Mouse (Mus musculus) kidney, adult 18-20 months (tissue): Measurements from ENCODE around the gene Snx10.

Experiments used
- DNase-seq: peaks from one replicate; pipeline ENCODE4 v3.0.0; 2021

Gene Snx10

GRCm38 (mm10) chr6:51591844-51592243, 68.1 kb downstream of the Snx10 start:
- no peak for DNase-seq

GRCm38 (mm10) chr6:51592356-51593115, 68.8 kb downstream of the Snx10 start:
- DNase-seq, result peak; percentile 85

DNA sequence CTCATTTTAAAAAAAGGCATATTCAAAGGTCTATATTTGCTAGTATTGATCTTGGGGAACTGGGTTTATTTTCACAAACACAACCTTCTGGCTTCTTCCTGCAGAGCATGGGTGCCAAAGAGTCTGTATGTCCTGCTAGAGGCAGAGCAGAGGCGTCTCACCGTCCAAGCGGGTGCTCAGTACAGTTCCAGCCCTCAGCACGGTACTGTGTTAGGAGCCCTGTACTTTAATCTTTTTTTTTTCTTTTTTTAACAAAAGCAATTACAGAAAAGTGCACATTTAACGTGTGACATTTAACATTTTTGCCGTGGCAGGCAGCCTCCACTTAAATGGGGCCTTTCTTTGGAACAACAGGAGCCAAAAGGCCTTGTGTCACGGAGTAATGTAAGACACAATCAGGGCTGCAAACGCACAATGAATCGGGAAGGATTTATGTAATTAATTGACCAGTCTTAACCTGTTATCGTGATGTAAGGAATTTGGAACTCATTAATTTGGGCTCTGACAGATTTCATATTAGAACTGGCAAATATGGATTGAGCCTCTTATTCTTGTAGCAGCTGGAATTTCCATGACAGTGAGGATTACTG, 69.8 kb downstream of the Snx10 start:
- DNase-seq, result no peak

- DNase-seq, result no peak
These were observed 70.8 kb downstream of the Snx10 start for GRCm38 (mm10) chr6:51594516-51594915.

DNA sequence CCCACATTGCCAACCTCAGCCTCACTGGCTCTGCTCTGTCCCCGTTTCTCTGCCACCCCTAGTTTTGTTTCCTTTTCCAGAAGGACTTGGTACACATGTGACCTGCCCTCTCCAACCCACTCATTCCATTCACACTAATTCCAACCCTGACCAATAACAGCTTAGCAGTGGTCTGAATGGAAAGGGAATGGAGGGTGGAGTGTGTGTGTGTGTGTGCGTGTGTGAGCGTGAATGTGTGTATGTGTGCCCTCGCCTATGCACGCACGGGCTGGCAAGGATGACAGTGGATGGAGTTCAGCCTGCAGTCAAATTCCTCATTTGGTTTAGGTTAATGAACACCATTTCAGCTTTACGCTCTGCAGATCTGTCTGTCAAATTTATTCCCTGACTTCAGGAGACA, 74.4 kb downstream of the Snx10 start:
- DNase-seq, result no peak

- DNase-seq, result no peak
These were observed 76.7 kb downstream of the Snx10 start for GRCm38 (mm10) chr6:51600412-51600811.

- no peak for DNase-seq
These were observed 78.6 kb downstream of the Snx10 start for GRCm38 (mm10) chr6:51602341-51602740.

GRCm38 (mm10) chr6:51603691-51604090, 80.0 kb downstream of the Snx10 start:
- no peak for DNase-seq

- DNase-seq, result no peak
These were observed 82.5 kb downstream of the Snx10 start for GRCm38 (mm10) chr6:51606245-51606644.

GRCm38 (mm10) chr6:51606803-51607202, 83.1 kb downstream of the Snx10 start:
- DNase-seq, result no peak

DNA sequence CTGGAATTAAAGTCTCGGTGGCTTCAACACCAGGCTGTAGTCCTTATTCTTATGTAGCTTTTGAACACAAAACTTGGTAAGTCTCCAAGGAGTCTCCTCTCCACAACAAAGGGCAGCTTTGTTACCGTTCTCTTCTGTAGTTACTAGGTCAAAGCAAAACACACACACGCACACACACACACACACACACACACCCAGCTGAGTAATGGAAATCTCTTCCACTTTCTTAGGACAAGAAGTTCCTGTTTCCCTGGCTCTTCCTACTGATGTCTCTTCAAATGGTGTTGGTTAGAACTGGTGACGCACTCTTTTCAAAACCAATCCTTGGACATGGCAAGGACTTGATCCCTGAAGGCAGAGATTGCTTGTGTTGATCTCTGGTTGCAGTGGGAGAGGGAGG, 87.9 kb downstream of the Snx10 start:
- no peak for DNase-seq

DNA sequence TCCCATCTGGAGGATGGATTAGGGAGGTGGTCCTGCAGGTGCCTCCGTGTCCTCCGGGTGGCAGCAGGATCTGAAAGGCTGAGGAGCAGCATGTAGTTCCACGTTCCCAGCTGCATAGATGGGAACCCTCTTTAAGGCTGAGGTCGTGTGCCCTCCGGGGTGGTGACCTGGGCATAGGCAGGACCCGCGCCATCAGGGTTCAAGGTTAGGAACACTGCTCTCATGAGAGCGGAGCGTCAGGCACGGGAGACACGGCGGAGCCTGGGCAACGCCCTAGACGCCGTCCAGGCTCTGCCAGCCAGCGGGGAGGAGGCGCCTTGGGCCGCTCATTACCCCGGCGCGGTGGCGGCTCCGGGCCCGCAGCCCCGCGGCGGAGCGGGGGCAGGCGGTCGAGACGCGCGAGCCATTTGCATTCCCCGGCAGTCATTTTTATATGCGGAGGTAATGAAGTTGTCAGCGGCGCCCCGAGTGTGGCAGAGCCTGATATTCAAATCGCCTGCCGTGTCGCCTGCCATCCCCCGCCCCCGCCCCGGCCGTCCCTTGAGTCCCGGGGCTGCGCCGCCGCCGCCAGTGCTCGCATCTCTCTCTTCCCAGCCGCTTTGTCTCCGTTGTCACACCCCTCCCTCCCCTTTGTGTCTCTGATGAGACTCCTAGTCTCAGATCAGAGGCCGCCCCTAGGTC, 88.8 kb downstream of the Snx10 start:
- DNase-seq, result peak; percentile 61

DNA sequence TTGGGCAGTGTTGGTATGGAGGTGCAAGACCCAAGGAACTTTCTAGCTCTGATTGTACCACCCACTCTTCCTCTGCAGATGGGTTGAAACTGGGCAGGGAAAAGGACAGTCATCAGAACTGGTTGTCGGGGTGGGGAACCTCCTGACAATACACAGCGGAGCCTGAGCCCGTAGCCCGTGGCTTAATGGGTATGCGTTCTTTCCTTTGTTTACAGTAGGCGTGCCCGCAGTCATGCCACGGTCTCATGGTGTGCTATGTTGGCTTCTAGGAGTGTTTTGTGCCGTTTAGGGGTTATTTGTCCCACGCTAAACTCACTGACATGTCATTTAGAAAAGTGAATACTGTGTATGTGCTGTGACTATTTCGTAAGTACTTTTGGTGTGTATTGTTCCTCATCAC, 90.0 kb downstream of the Snx10 start:
- DNase-seq, result no peak

DNA sequence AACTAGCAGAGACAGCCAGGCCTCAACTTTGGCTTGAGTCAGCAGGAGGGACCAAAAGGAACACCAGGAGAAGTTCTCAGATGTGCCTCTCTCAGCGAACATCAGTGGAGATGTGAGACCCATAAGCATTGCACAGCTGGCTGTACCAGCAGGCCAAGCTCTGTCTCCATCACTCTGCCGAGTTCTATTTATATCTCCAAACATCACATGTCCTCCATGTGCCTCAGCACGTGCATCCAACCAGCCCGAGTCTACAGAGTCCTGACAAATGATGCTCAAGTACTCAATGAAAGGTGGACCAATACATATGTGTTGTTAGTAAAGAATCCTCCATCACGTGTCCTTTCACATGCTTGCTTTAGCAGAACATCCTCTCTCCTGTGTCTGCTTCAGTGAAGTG, 103.1 kb downstream of the Snx10 start:
- no peak for DNase-seq

- no peak for DNase-seq
These were observed 106.0 kb downstream of the Snx10 start for GRCm38 (mm10) chr6:51629671-51630070.

DNA sequence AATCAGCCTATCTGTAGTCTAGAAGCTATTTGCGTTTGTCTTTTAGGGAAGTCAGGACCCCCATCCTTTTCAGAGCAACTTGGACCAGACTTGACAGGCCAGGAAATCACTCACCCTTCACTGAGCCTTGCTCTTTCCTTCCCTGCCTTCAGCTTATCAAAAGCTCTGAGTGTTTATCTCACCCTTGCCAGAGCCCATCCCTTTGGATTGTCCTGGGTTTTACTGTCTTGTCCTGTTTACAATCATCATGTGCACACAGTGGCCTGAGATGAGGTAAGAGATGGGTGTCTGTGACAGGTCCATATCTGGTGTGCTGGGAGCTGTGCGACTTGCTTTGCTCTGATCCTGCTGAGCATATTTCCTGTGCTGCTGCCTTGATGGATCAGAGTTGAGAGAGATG, 106.5 kb downstream of the Snx10 start:
- no peak for DNase-seq

GRCm38 (mm10) chr6:51632928-51633662, 109.4 kb downstream of the Snx10 start:
- no peak for DNase-seq

GRCm38 (mm10) chr6:51633663-51634362, 110.1 kb downstream of the Snx10 start:
- DNase-seq, result no peak

- DNase-seq, result no peak
These were observed 112.4 kb downstream of the Snx10 start for GRCm38 (mm10) chr6:51636019-51636568.
